Mouse (Mus musculus): ENCODE measurements around the gene Gpr55. TPM values are rescaled to one million over a fixed set of nuclear protein-coding genes. Genes with fewer than 3 reads are reported as not detected.

Gene Gpr55
- polyA plus RNA-seq, 1 experiment, result 0.01 TPM

DNA sequence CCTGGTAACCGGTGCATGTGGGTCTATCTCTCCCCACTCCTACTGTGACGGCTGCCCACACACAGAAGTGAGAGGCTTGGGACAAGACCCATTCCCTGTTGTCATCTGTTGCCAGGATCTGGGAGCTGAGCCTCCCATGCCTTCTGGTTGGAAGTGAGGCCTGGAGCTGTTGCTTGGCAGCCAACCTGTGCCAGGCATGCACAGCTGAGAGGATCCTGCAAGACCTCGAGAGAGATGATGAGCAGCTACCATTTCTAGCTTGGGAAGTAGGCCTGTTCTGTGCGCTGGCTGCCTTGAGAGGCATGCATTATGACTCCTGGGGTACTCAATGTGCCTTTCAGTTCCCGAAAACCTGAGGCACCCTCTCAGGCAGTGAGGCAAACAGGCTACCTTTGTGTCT is 29.6 kb downstream of the Gpr55 start:
- no peak for TF ChIP-seq POLR2A (IDR thresholded peaks at IDR 0.05; ENCODE audit: borderline replicate concordance, extremely low read depth, insufficient read depth, insufficient read length, poor library complexity, severe bottlenecking)
- DNase-seq (ENCODE audit: low read depth), result peak; percentile 58

DNA sequence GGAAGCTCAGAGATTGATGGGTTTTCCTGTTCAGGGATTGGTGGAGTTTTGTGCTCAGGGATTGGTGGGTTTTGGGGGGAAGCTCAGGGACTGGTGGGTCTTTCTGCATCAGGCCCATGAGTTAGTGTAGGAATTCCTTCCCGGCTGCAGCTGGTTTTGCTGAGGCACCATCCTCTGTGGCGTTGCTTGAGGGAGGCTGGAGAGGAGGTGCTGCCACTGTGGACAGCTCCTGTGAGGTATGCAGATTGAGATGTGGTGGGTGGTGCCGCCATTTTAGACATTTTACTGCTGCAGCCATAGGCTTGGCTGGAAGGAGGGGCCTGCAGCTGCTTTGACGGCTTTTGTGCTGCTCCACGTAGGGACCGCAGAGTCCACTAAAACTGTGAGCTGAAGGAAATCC is 31.4 kb downstream of the Gpr55 start:
- TF ChIP-seq POLR2A (IDR thresholded peaks at IDR 0.05; ENCODE audit: borderline replicate concordance, extremely low read depth, insufficient read depth, insufficient read length, poor library complexity, severe bottlenecking) (no peak), CTCF (IDR thresholded peaks at IDR 0.05; ENCODE audit: borderline replicate concordance, extremely low read depth, insufficient read depth, insufficient read length) (no peak)

DNA sequence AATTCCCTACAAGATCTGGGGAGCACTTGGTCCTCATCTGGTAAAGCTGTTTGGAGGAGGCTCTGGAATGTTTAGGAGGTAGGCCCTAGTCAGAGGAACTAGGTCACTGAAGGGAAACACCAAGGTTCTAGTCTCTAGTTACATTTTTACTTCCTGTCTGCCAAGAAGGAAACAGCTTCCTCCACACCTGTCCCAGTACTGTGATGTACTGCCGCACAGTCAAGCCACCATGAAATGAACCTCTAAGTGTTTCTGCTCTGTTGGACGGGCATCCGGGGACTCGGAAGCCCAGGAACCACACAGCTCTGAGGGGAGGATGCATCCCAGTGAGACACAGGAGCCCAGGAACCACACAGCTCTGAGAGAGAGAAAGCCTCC is 32.1 kb downstream of the Gpr55 start:
- no peak for DNase-seq (ENCODE audit: low read depth)
- TF ChIP-seq POLR2A (IDR thresholded peaks at IDR 0.05; ENCODE audit: borderline replicate concordance, extremely low read depth, insufficient read depth, insufficient read length, poor library complexity, severe bottlenecking) (no peak), CTCF (IDR thresholded peaks at IDR 0.05; ENCODE audit: borderline replicate concordance, extremely low read depth, insufficient read depth, insufficient read length) (no peak)

More for the DNA sequence above, 31.4 kb downstream of the Gpr55 start:
- no peak for DNase-seq (ENCODE audit: low read depth)

DNA sequence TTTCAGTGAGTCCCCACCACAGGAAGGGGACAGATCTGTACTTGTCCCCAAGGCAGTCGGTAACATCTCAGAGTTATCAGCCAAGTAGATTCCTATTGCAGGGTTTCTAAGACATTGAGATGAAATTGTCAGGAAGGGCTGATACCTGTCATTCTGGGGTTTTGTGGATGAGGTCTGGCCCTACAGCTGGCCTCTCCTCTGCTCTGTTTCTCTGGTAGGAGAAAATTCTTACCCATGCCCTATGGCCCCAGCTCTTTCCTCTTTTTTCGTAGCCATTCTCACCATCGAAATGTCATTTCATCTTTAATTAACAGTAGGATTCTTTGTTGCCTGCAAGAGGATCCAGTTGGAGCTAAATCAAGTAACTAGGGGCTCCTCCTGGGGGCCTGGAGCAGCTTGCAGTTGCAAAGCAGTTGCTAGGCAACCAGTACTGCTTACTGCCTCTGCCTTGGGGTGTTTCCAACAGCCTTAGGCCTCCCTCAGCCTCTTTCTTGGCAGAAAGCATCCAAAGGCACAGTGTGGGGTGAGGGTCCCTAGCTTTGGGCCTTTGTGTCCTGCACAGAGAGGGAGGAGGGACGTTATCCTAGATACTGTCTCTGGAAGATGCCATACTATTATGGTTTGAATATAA is 32.6 kb downstream of the Gpr55 start, which contains the start of gene 4933407L21Rik:
Gene 4933407L21Rik, plus strand, starts transcription at position 427 of the 631 bp plus-strand sequence.
- DNase-seq (ENCODE audit: low read depth), result peak; percentile 97
- TF ChIP-seq CTCF (IDR thresholded peaks at IDR 0.05; ENCODE audit: borderline replicate concordance, extremely low read depth, insufficient read depth, insufficient read length) (no peak), POLR2A (IDR thresholded peaks at IDR 0.05; ENCODE audit: borderline replicate concordance, extremely low read depth, insufficient read depth, insufficient read length, poor library complexity, severe bottlenecking) (no peak)

DNA sequence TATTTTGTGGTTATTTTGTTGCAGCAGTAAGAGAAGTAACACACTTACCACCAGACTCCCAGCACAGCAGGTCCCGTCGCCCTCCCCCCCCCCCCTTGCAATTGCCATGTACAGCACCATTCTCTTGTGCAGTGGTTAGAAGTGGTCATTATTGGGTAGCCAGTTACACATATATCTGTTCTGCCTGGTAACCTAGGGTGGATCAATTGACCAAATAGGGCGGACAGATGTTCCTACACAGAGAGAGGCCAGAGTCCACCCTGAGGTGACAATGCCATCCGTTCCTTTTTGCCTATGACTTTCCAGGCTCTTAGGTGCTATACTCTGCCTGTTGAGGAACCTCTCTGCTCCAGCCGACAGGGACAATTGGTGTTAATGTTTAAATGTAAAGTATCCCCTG is 35.6 kb downstream of the Gpr55 start:
- no peak for DNase-seq (ENCODE audit: low read depth)
- TF ChIP-seq POLR2A (IDR thresholded peaks at IDR 0.05; ENCODE audit: borderline replicate concordance, extremely low read depth, insufficient read depth, insufficient read length, poor library complexity, severe bottlenecking) (no peak), CTCF (IDR thresholded peaks at IDR 0.05; ENCODE audit: borderline replicate concordance, extremely low read depth, insufficient read depth, insufficient read length) (no peak)

DNA sequence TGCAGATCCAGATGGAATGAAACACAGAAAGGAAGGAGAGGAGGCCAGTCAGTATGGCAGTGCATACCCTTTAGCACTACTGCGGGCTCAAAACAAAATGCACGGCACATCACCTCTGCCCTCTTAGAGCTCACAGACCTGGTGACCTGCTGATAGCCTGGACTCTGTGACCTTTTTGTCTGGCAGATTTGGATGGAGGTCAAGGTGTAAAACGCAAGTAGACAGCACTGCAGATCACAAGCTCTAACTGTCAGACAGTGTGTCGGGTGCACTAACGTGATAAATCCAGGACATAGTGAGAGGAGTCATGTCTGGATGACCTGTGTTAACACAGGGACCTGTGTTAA is 38.0 kb downstream of the Gpr55 start:
- no peak for TF ChIP-seq POLR2A (IDR thresholded peaks at IDR 0.05; ENCODE audit: borderline replicate concordance, extremely low read depth, insufficient read depth, insufficient read length, poor library complexity, severe bottlenecking)
- no peak for TF ChIP-seq CTCF (IDR thresholded peaks at IDR 0.05; ENCODE audit: borderline replicate concordance, extremely low read depth, insufficient read depth, insufficient read length)
- no peak for DNase-seq (ENCODE audit: low read depth)

DNA sequence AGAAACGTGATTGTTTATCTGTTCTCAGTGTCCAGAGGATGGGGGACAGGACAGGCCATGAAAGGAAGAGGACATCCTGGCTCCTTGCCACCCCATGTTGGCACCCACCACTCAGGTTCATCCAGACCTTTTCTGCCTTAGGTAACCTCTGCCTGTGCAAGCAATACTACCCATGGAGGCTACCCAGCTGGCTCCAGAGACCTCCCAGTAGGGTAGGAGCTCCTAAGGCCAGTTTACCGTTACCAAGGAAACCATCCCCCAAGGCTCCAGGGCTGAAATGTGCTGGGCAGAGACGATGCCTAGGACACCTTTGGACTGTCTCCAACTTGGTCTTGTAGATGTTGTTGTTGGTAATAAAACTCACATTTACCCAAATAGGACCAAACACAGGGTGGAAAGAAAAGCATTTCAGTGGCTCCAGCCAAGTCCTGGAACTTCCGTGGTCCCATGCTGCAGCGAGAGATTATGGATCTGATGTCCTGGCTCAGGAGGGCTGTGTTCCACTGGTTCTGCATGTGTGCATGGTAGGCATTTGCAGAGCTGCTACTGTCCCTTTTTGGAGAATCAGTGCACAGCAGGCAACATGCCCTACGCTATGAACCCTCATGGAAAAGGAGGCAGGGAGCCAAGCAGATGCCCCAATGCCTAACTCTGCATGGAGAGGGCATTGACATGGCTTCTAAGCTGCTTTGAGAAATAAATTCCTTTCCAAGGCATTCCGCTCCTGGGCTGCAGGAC is 38.5 kb downstream of the Gpr55 start:
- no peak for TF ChIP-seq POLR2A (IDR thresholded peaks at IDR 0.05; ENCODE audit: borderline replicate concordance, extremely low read depth, insufficient read depth, insufficient read length, poor library complexity, severe bottlenecking)
- no peak for TF ChIP-seq CTCF (IDR thresholded peaks at IDR 0.05; ENCODE audit: borderline replicate concordance, extremely low read depth, insufficient read depth, insufficient read length)
- DNase-seq (ENCODE audit: low read depth), result peak; percentile 84

DNA sequence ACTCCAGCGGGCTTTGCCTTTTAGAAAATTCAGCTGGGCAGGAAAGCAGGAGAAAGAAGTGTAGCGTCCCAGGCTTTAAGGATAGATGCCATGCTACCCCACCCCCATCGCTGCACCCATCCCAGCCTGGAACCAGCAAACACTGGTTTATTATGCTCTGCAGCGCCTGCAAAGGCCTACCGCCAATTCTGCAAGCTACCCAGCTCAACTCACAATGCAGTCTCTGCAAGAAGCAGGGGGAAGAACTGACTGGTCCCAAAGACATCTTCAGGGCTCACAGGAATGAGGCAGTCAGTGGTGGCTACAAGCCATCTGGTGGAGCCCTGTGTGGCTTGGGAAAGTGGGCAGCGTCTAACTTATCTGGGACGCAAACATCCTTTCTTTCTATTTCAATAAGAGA is 39.1 kb downstream of the Gpr55 start:
- DNase-seq (ENCODE audit: low read depth), result peak; percentile 69
- no peak for TF ChIP-seq POLR2A (IDR thresholded peaks at IDR 0.05; ENCODE audit: borderline replicate concordance, extremely low read depth, insufficient read depth, insufficient read length, poor library complexity, severe bottlenecking)
- TF ChIP-seq CTCF (IDR thresholded peaks at IDR 0.05; ENCODE audit: borderline replicate concordance, extremely low read depth, insufficient read depth, insufficient read length), result no peak

DNA sequence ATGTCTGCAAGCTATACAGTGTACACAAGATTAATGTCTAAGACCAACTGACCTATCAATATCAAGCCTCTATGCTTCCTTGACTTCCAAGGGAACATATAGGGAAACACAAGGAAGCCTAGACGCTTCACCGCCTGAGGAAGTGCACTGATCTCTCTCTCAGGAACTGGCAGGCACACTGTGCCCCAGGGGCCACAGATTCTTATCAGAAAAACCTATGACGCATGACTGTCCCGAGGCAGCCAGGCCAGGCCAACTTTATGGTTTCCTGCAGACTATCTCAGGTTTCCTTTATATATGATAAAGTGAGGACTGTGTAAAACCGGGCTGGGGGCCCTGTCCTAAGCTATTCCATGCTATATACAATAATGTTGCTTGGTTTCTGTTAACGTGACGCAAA is 41.2 kb downstream of the Gpr55 start:
- DNase-seq (ENCODE audit: low read depth), result no peak

DNA sequence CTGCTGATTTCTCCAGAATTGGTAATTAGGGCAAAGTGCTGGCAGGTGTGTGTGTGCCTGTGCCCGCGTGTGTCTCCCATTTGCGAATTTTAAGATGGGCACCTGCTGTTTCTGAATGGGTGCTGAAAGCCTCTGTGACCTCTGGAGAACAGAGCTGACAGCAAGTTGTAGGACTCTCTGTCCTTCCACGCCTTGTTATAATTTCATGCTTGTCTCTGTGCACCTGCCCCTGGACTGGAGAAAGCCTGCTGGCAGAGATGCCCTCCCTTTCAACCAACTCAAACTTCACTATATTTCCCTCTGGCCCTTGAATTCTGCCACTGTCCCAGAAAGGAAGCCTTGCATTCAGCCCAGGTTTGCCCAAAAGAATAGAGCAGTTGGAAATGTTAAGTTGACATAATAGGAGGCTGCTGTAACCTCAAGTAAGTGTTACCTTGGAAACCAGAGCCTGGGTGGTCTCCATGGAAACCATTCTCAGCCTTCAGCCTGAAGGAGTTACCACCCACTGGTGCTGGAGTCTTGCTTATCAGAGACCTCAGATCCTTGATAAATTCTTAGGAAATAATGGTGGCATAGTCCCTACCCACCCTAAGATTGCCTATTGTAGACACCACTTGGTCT is 43.9 kb downstream of the Gpr55 start:
- TF ChIP-seq POLR2A (IDR thresholded peaks at IDR 0.05; ENCODE audit: borderline replicate concordance, extremely low read depth, insufficient read depth, insufficient read length, poor library complexity, severe bottlenecking) (no peak), CTCF (IDR thresholded peaks at IDR 0.05; ENCODE audit: borderline replicate concordance, extremely low read depth, insufficient read depth, insufficient read length) (no peak)
- peak; percentile 96 for DNase-seq (ENCODE audit: low read depth)

More for the DNA sequence above, 41.2 kb downstream of the Gpr55 start:
- no peak for TF ChIP-seq POLR2A (IDR thresholded peaks at IDR 0.05; ENCODE audit: borderline replicate concordance, extremely low read depth, insufficient read depth, insufficient read length, poor library complexity, severe bottlenecking)
- TF ChIP-seq CTCF (IDR thresholded peaks at IDR 0.05; ENCODE audit: borderline replicate concordance, extremely low read depth, insufficient read depth, insufficient read length), result no peak

DNA sequence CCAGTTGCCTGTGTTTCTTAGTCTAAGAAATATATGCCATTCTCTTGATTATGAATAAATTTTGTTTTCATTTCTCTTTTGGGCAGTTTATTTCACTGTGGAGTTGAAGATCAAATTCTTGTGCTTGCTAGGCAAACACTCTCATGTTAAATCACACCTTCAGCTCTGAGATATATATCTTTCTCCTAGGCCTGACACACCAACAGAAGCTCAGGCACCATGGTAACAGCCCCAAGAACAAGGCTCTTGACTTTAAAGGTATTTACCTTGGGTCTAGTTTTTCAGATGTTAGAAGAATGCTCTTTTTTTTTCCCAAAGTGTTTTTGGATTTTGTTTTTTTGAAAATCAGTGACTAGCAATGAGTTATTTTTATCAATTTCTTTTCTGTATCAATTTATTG is 44.9 kb downstream of the Gpr55 start:
- TF ChIP-seq POLR2A (IDR thresholded peaks at IDR 0.05; ENCODE audit: borderline replicate concordance, extremely low read depth, insufficient read depth, insufficient read length, poor library complexity, severe bottlenecking), result no peak
- no peak for TF ChIP-seq CTCF (IDR thresholded peaks at IDR 0.05; ENCODE audit: borderline replicate concordance, extremely low read depth, insufficient read depth, insufficient read length)
- no peak for DNase-seq (ENCODE audit: low read depth)

All from brain, embryonic 14.5 days (tissue).